Mouse (Mus musculus): ENCODE data around the gene H2-M5.

H2-M5 gene

GRCm38 (mm10) chr17:36948286-36948685, 41.1 kb downstream of the H2-M5 start:
- DNase-seq (ENCODE audit: low read depth, low spot score): no peak

- DNase-seq (ENCODE audit: low read depth, low spot score): peak; percentile 43
These were observed 42.1 kb downstream of the H2-M5 start for GRCm38 (mm10) chr17:36947051-36947819.

- DNase-seq (ENCODE audit: low read depth, low spot score): no peak
These were observed 45.1 kb downstream of the H2-M5 start for GRCm38 (mm10) chr17:36944121-36944775.

GRCm38 (mm10) chr17:36943691-36944090, 45.6 kb downstream of the H2-M5 start:
- DNase-seq (ENCODE audit: low read depth, low spot score): no peak

- no peak for DNase-seq (ENCODE audit: low read depth, low spot score)
These were observed 46.4 kb downstream of the H2-M5 start, which contains the start of gene Rnf39 for GRCm38 (mm10) chr17:36942791-36943471. TSS of gene Rnf39 (plus strand) at chr17:36942918.

GRCm38 (mm10) chr17:36942391-36942790, 46.9 kb downstream of the H2-M5 start:
- no peak for DNase-seq (ENCODE audit: low read depth, low spot score)

- no peak for DNase-seq (ENCODE audit: low read depth, low spot score)
These were observed 51.3 kb downstream of the H2-M5 start for GRCm38 (mm10) chr17:36938056-36938455.
